Mouse (Mus musculus): Measurements from ENCODE around the gene Pcbp3. TPM values are rescaled to one million over a fixed set of nuclear protein-coding genes. Genes with fewer than 3 reads are reported as not detected.

Pcbp3 gene
- 10 to 100 TPM; 12.6 to 13.0 TPM for polyA plus RNA-seq (2017; shearing (Covaris generic))

DNA sequence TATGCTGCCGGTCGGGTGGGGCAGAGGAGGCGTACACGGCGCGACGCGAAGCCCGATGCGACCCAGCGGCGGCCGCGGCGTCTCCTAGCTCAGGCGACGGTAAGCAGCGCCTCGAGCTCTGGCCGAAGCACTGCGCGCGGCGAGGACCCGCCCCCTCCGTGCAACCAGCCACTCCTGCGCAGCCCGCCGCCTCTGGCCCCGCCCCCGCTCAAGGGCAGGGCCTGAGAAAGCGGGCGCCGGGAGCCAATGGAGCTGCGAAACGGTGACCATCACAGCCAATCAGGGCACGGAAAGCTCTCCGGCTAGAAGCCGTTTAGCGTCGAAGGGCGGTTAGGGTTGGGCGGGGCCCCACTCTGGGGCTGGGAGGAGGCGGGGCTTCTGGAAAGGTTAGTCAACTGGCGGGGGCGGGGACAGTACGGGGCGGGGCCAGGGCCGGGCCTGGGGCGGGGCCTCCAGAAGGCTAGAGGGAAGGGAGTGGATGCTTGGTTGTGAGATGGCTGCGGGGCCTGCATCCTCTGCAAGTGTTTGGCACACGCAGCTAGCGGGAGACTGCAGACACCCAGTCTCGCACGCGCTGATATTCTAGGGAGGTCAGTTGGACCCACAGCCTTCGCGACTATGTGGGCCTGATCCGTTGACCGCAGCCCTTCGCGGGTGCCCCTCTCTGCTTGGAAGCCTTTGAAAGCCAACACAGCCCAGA is at the start of gene Pcbp3:
Pcbp3 (minus strand) TSS at position 98 of the 700 bp plus-strand sequence.

DNA sequence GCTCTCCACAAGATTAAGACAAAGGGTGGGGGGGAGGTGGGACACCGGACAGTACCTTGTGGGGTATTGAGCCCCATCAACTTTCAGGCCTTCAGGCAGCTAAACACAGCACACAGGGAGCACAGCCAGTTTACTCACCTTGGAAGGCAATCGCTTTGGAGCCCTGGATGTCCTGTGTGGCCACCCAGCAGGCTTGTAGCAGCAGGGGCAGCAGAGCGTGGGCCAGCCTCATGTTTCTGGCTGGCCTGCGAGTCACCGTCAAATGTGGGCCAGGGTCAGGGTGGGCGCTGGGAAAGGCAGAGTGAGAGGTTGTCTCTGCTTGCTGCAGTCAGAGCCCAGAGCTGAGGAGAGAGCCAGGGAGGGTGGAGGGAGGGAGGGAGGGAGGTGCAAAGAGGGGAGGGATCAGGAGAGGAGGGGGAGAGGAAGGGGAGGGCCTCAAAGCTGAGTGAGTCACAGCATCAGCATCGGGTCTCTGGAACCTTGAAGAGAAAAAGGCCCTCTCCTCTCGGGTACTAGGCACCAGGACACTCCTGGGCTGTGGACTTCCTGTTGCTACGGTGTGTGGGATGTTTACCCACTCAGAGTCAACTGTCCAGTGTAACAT is 235.9 kb downstream of the Pcbp3 start, which contains the start of gene Col6a1:
Col6a1 (minus strand) TSS at position 487 of the 604 bp plus-strand sequence.

Other genes with a start within 250 kb of the Pcbp3 start
- gene Col6a1, start 235.7 kb downstream of the Pcbp3 start, polyA plus RNA-seq (2017; shearing (Covaris generic)), result under 1 TPM; 0.07 to 0.43 TPM
- 10 to 100 TPM; 37.3 to 41.3 TPM for gene Slc19a1, start 70.4 kb upstream of the Pcbp3 start, polyA plus RNA-seq (2017; shearing (Covaris generic))
- gene Col18a1, start 204.7 kb upstream of the Pcbp3 start, polyA plus RNA-seq (2017; shearing (Covaris generic)), result 1 to 10 TPM in 1 of 2 experiments, under 1 TPM in 1; 0.39 to 2.2 TPM

Data from inflammation-experienced regulatory T-cells (primary cell).